ENCODE assay signal across 14 mouse cellular contexts in the genomic region with DNA sequence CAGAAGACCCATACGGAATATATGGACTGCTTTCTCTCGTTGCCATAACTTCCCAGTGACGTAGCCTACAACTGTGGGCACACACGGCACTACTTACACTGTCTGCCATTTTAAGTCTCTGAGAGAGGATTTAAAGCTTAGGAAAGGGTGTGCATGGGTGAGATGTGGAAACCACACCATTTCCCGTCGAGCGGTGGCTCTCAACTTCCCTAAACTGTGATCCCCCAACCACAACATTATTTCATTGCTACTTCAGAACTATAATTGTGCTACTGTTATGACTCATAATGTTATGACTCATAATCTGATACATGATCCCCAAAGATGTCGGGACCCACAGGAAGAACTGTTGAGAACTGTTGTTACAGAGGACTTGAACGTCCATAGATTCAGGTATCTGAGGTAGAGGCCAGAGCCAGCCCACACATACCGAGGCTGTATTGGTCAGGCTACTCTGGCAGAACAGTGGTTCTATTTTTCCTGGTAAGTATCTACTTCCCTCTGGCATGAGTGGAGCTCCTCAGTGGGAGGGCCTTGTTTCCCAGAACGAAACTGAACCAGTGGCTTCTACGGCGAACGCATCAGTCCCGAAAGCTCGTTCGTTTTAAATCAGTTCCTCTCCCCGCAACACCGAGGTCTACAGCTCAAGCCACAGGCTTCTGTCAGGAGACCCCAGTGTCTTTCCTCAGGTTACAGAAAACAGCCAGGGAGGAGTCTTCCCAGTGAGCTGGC. TPM values are rescaled to one million over a fixed set of nuclear protein-coding genes. Genes with fewer than 3 reads are reported as not detected.
DNase-seq lines count a peak whose midpoint lies in the region; ATAC-seq and TF ChIP-seq lines count a peak whose summit lies in the region.
"Had no signal": no experiment of that assay in that cellular context is flagged by ENCODE, and none has a peak within 500 bp of the region (broad histone marks: within the 10 kb centered on the region; RNA-seq: fewer than 3 reads in every experiment).

No protein-coding gene starts in this region.

- H3K27me3 ChIP-seq in liver, adult 2 months (ENCODE audit: control insufficient read depth, insufficient read depth, low read length): no peaks in the 10 kb centered on the region

- DNase-seq in liver, adult 2 months (ENCODE audit: extremely low read depth, low read depth, low spot score): peak; percentile 19
- DNase-seq in liver: no peak
- DNase-seq in CD4-positive helper T cell, adult 2 months (ENCODE audit: low read depth, low spot score): peak; percentile 88
- DNase-seq in naive thymus-derived CD4-positive, alpha-beta T cell, adult 2 months (ENCODE audit: low read depth): peak; percentile 84
- DNase-seq in ovary, postnatal 14 days (ENCODE audit: low spot score): no peak
- no peak for DNase-seq in kidney, postnatal 14 days
- DNase-seq in MN1 (ENCODE audit: low spot score): no peak
- DNase-seq: forebrain, postnatal 0 days had no signal

- H3K4me3 ChIP-seq in liver, adult 2 months (ENCODE audit: insufficient read depth, low read depth, low read length): peak overlapping the region; percentile 5; the same call in 1 of the 2 replicates
- H3K4me3 ChIP-seq: embryonic facial prominence, embryonic 10.5 days; left cerebral cortex, adult 2 months had no signal

- 0 out of 2 replicates have a peak overlapping the region, but pooled peaks have one; percentile 12 for H3K27ac ChIP-seq in liver, adult 2 months (replicated peaks; ENCODE audit: insufficient read depth, low read depth, low read length)
- H3K27ac ChIP-seq: embryonic facial prominence, embryonic 10.5 days; left cerebral cortex, adult 2 months had no signal

- ATAC-seq in hematopoietic stem cell, adult 5-6 weeks (replicated peaks in 1 of 2; ENCODE audit: insufficient read depth in 1 of 2, low FRiP score in 2 of 2, low TSS enrichment in 1 of 2, low read depth in 1 of 2, poor library complexity in 2 of 2, severe bottlenecking in 2 of 2): peak; percentile 93 to 97
- ATAC-seq: forebrain, postnatal 0 days; intestine, embryonic 16.5 days had no signal

- H3K36me3 ChIP-seq in liver, adult 2 months (ENCODE audit: control insufficient read depth, insufficient read depth, low read length): no peaks in the 10 kb centered on the region
- H3K36me3 ChIP-seq: embryonic facial prominence, embryonic 10.5 days had no signal

- H3K79me2 ChIP-seq in liver, adult 2 months (ENCODE audit: control insufficient read depth, insufficient read depth, low read length): no peaks in the 10 kb centered on the region

- TF ChIP-seq CTCF in liver, adult 2 months (IDR thresholded peaks at IDR 0.05; ENCODE audit: low read depth, low read length): no peak

- no peak overlapping the region for H3K9ac ChIP-seq in liver, adult 2 months (ENCODE audit: low read depth, low read length)
- H3K9ac ChIP-seq: forebrain, postnatal 0 days had no signal

- no peak for TF ChIP-seq POLR2A in liver, adult 2 months (IDR thresholded peaks at IDR 0.05; ENCODE audit: extremely low read depth, insufficient read depth, low read length)

- 85% methylated on average over 19 of the region's 19 CpGs for WGBS in liver, adult 2 months

- H3K4me1 ChIP-seq in liver, adult 2 months (ENCODE audit: control insufficient read depth, insufficient read depth, low read length): no peaks in the 10 kb centered on the region

RNA-seq across cellular contexts. Expression of gene Trpm1, which starts 12.2 kb away (rescaled TPM):
- total RNA-seq in liver, adult 2 months (2014; rRNA removed): 0.60 TPM in 1 of 2 replicates, not detected in the other
- polyA plus RNA-seq in liver, adult 2 months (2012; rRNA removed): 0.04 and 0.29 TPM in 2 replicates
- total RNA-seq in hematopoietic stem cell, adult 5-6 weeks (2017): not detected in 2 replicates
- total RNA-seq: forebrain, postnatal 0 days had no signal
- polyA plus RNA-seq: heart, embryonic 14.5 days; intestine, embryonic 16.5 days; stomach, embryonic 14.5 days had no signal

Comparison
In these comparisons a context has a peak if more than half of its experiments do, and no peak if none do; other contexts are left out.
1. DNase-seq: peak in liver, adult 2 months (single experiment), CD4-positive helper T cell, adult 2 months (single experiment) and naive thymus-derived CD4-positive, alpha-beta T cell, adult 2 months (single experiment); none in liver (single experiment), ovary, postnatal 14 days (single experiment), kidney, postnatal 14 days (single experiment) and MN1 (single experiment).